Mouse (Mus musculus): Measurements from ENCODE around the gene Cacna1e. TPM values are rescaled to one million over a fixed set of nuclear protein-coding genes. Genes with fewer than 3 reads are reported as not detected.

Gene Cacna1e
- total RNA-seq, 2 experiments from 2014 or later = 213 to 233 TPM

- DNase-seq = no peak
These were observed 47.8 kb downstream of the Cacna1e start for GRCm38 (mm10) chr1:154836473-154836872.

- DNase-seq = no peak
These were observed 52.1 kb downstream of the Cacna1e start for GRCm38 (mm10) chr1:154832168-154832539.

- no peak for DNase-seq
These were observed 52.8 kb downstream of the Cacna1e start for GRCm38 (mm10) chr1:154831269-154832167.

- DNase-seq = no peak
These were observed 54.2 kb downstream of the Cacna1e start for GRCm38 (mm10) chr1:154830051-154830450.

- no peak for DNase-seq
These were observed 61.2 kb downstream of the Cacna1e start for GRCm38 (mm10) chr1:154823098-154823497.

GRCm38 (mm10) chr1:154820422-154820821 lies 63.9 kb downstream of the Cacna1e start:
- no peak for DNase-seq

- DNase-seq = no peak
These were observed 64.3 kb downstream of the Cacna1e start for GRCm38 (mm10) chr1:154819960-154820359.

GRCm38 (mm10) chr1:154818742-154819141 lies 65.6 kb downstream of the Cacna1e start:
- DNase-seq = no peak

- DNase-seq = no peak
These were observed 67.5 kb downstream of the Cacna1e start for GRCm38 (mm10) chr1:154816836-154817235.

GRCm38 (mm10) chr1:154816267-154816666 lies 68.0 kb downstream of the Cacna1e start:
- no peak for DNase-seq

- DNase-seq = no peak
These were observed 78.6 kb downstream of the Cacna1e start for GRCm38 (mm10) chr1:154805742-154806141.

GRCm38 (mm10) chr1:154805038-154805437 lies 79.3 kb downstream of the Cacna1e start:
- no peak for DNase-seq

- DNase-seq = no peak
These were observed 81.9 kb downstream of the Cacna1e start for GRCm38 (mm10) chr1:154802301-154802904.

- no peak for DNase-seq
These were observed 85.0 kb downstream of the Cacna1e start for GRCm38 (mm10) chr1:154799257-154799656.

GRCm38 (mm10) chr1:154798771-154799170 lies 85.5 kb downstream of the Cacna1e start:
- no peak for DNase-seq

- no peak for DNase-seq
These were observed 87.6 kb downstream of the Cacna1e start for GRCm38 (mm10) chr1:154796685-154797084.

GRCm38 (mm10) chr1:154794518-154794951 lies 89.8 kb downstream of the Cacna1e start:
- no peak for DNase-seq

- DNase-seq = peak; percentile 62 to 73
These were observed 92.6 kb downstream of the Cacna1e start for GRCm38 (mm10) chr1:154791544-154792174.

- DNase-seq = peak in 1 of 2 experiments; percentile 27
These were observed 95.8 kb downstream of the Cacna1e start for GRCm38 (mm10) chr1:154788491-154788890.

GRCm38 (mm10) chr1:154788069-154788468 lies 96.2 kb downstream of the Cacna1e start:
- peak; percentile 70 to 81 for DNase-seq

GRCm38 (mm10) chr1:154787418-154787817 lies 96.9 kb downstream of the Cacna1e start:
- DNase-seq = no peak

GRCm38 (mm10) chr1:154786243-154786669 lies 98.0 kb downstream of the Cacna1e start:
- DNase-seq = peak; percentile 65 to 76

- DNase-seq = no peak
These were observed 99.4 kb downstream of the Cacna1e start for GRCm38 (mm10) chr1:154784862-154785261.

All from layer of hippocampus, postnatal 36 days (tissue).